Mouse (Mus musculus): ENCODE measurements around the gene Lrig2. TPM values are rescaled to one million over a fixed set of nuclear protein-coding genes. Genes with fewer than 3 reads are reported as not detected.
"Not testable (repeated sequence)": the region's sequence is repeated elsewhere in the genome, so short reads cannot be mapped to it uniquely, and the experiment has no call there.

Gene Lrig2
- polyA plus RNA-seq, 1 experiment from 2014 or later = 14.8 TPM

DNA sequence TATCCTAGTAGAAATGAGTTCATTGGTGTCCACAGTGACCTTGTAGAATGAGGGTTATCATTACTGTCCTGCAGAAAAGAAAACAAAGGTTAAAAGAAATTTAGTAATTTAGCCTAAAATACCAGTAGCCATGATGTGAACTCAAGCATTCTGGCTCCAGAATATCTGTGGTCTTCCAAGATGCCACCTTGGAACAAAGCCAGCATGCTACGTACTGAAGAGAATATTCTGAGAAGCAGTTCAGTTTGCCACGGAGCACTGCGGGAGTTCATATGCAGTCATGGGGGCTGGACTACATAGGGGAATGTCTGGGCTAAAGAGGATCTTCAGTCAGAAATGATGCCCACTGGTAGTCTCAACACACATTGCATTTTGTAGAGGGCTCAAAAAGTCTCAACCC lies 67.6 kb downstream of the Lrig2 start:
- H3K4me2 ChIP-seq = no peak overlapping the region
- no peak overlapping the region for H3K9ac ChIP-seq
- no peak overlapping the region for H3K27ac ChIP-seq
- H3K4me3 ChIP-seq (replicated peaks) = no peak overlapping the region
- H3K36me3 ChIP-seq = no peaks in the 10 kb centered on the region
- no peaks in the 10 kb centered on the region for H3K27me3 ChIP-seq (replicated peaks)
- ATAC-seq (ENCODE audit: insufficient read depth, low FRiP score, low read depth) = no peak
- WGBS = 86% methylated on average over 3 of the region's 3 CpGs
- H3K9me3 ChIP-seq = no peaks in the 10 kb centered on the region
- peaks cover 12% of the 10 kb centered on the region for H3K4me1 ChIP-seq

DNA sequence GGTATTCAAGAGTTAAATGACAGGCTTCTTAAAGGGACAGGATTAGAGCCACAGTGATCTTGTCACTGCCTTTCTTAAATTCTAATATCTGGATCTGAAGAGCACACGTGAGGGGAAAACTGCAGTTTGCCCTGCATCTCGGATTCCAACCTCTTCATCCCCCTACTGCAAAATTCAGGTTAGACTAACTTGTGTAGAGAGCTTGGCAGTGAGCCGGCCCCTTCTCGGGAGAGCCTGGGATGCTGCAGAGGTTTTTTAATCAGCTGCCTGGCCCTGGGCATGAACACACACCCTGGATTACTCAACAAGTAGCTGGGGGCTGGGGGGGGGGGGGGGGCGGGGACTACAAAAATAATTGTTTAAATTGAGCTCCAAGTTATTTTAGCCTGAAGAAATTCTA lies 69.4 kb downstream of the Lrig2 start:
- Histone ChIP-seq H3K27ac (no peak overlapping the region; the same call in 1 of the 2 replicates), H3K27me3 (replicated peaks) (no peaks in the 10 kb centered on the region), H3K9me3 (no peaks in the 10 kb centered on the region), H3K36me3 (no peaks in the 10 kb centered on the region), H3K9ac (no peak overlapping the region), H3K4me2 (peak overlapping the region; percentile 53), H3K4me3 (replicated peaks) (0 out of 2 replicates have a peak overlapping the region, but pooled peaks have one; percentile 2), H3K4me1 (peaks cover 12% of the 10 kb centered on the region)
- ATAC-seq (ENCODE audit: insufficient read depth, low FRiP score, low read depth) = 0 out of 2 replicates have a peak, but pooled peaks have one; percentile 21
- WGBS = 15% methylated on average over 5 of the region's 5 CpGs

DNA sequence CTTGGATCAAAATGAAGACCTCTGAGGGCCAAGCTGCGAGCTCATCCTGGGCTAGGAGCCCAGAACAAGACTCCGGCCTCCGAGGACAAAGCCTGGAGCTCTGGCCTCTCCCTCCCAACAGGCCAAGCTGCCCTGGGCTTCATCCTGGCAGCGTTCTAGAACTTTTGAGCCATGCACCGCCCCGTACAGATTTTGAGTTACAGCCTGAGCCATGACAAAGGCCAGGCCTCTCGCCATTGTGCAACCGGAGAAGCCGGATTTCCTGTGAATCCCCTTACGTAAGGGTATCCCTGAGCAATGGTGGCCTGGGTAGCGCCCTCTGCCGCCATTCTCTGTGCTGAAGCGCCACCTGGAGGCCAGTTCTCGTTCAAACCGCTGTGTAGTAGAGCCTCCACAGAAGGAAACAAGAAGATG lies 69.8 kb downstream of the Lrig2 start:
- H3K9me3 ChIP-seq = no peaks in the 10 kb centered on the region
- 4% methylated on average over 15 of the region's 15 CpGs for WGBS
- H3K9ac ChIP-seq = no peak overlapping the region
- H3K4me2 ChIP-seq = peak overlapping the region; percentile 53
- H3K36me3 ChIP-seq = no peaks in the 10 kb centered on the region
- peak; percentile 91 for ATAC-seq (ENCODE audit: insufficient read depth, low FRiP score, low read depth)
- peaks cover 12% of the 10 kb centered on the region for H3K4me1 ChIP-seq
- H3K27me3 ChIP-seq (replicated peaks) = no peaks in the 10 kb centered on the region
- peak overlapping the region; percentile 2; the same call in 1 of the 2 replicates for H3K4me3 ChIP-seq (replicated peaks)
- peak overlapping the region; percentile 72 for H3K27ac ChIP-seq

DNA sequence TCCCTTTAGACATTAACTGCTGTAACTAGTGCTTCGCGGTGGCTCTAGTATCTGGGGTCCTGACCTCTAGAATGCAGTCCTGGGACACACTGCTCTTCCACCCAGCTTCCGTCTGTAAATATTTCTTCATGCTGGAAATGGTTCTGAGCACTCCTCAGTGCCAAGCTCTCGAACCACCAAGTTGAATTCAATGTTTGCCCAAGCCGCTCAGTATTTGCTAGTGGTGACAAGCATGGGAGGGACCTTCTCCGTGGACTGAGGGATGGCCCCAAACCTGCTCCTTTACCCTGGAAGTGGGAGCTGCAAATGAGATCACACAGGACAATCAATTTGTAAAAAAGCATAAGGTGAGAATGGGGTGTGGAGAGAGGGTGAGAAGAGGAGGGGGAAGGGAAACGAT lies 70.3 kb downstream of the Lrig2 start:
- Histone ChIP-seq H3K9ac (no peak overlapping the region), H3K4me2 (peak overlapping the region; percentile 53), H3K36me3 (no peaks in the 10 kb centered on the region), H3K4me3 (replicated peaks) (no peak overlapping the region; the same call in 1 of the 2 replicates), H3K27me3 (replicated peaks) (no peaks in the 10 kb centered on the region), H3K27ac (peak overlapping the region; percentile 72), H3K4me1 (peaks cover 12% of the 10 kb centered on the region), H3K9me3 (no peaks in the 10 kb centered on the region)
- ATAC-seq (ENCODE audit: insufficient read depth, low FRiP score, low read depth) = peak; percentile 28
- WGBS = 55% methylated on average over 7 of the region's 7 CpGs

DNA sequence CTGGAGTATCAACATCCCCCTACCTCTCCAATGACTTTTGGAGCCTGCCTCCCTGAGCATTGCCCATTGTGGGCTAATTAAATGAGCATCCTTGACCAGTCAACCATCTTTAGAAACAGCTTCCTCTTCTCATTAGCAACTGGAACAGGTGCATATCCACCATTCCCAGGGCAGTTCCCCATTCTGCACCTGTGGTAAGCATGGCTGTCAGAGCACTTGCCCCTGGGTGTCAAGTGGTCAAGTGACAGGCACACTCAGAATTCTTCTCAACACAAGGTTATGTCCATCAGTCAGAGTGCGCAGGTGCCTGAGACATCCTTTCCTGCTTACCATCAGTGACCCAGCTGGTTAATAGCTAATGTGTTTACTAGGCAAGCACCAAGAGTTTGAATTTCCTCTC lies 72.9 kb downstream of the Lrig2 start:
- Histone ChIP-seq H3K4me1 (peaks cover 15% of the 10 kb centered on the region), H3K4me2 (no peak overlapping the region), H3K4me3 (replicated peaks) (no peak overlapping the region), H3K27me3 (replicated peaks) (no peaks in the 10 kb centered on the region), H3K9ac (no peak overlapping the region), H3K27ac (no peak overlapping the region), H3K36me3 (no peaks in the 10 kb centered on the region), H3K9me3 (no peaks in the 10 kb centered on the region)
- WGBS = 80% methylated on average over 1 of the region's 1 CpGs
- no peak for ATAC-seq (ENCODE audit: insufficient read depth, low FRiP score, low read depth)

DNA sequence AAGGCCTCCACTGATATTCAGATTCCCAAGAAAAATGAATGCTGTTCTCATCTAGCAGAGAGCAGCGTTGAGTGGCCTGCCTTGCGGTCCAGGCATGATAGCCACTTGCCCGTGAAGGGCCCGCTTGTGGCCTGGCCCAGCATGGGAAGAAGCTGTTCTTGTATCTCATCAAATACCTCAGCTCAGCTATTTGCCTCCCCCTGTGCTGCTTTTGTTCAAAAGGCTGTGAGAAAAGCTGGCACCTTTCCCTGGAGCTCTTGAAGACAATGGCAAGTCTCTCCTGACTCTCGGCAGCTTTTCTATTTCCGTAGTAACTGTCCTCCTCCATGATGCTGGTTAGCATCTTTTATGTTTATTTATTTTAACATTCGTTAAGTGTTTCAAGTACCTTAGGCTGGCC lies 74.1 kb downstream of the Lrig2 start:
- Histone ChIP-seq H3K4me2 (no peak overlapping the region), H3K27me3 (replicated peaks) (no peaks in the 10 kb centered on the region), H3K9ac (no peak overlapping the region), H3K9me3 (no peaks in the 10 kb centered on the region), H3K27ac (no peak overlapping the region), H3K4me1 (peaks cover 15% of the 10 kb centered on the region), H3K36me3 (no peaks in the 10 kb centered on the region), H3K4me3 (replicated peaks) (no peak overlapping the region)
- 79% methylated on average over 7 of the region's 7 CpGs for WGBS
- no peak for ATAC-seq (ENCODE audit: insufficient read depth, low FRiP score, low read depth)

DNA sequence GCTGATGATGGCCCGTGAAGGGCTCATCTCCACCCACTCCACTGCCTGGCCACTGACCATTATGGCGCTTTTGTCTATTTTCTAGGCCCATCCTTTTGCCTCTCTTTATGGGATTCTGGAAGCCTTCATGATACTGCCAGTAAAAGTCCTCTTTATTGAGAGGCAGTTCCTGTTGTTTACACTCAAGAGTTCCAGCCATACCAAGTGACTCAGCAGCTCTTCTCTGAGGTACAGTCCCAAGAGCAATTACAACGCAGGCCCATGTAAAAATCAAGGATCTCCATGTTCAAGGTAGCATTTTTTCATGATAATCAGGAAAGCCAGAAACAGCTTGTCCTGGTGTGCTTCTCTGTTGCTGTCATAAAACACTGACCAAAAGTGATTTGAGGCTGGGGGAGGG lies 75.8 kb downstream of the Lrig2 start:
- Histone ChIP-seq H3K36me3 (no peaks in the 10 kb centered on the region), H3K9ac (no peak overlapping the region), H3K4me1 (peaks cover 10% of the 10 kb centered on the region; the same call in 1 of the 2 replicates), H3K4me2 (no peak overlapping the region), H3K27me3 (replicated peaks) (no peaks in the 10 kb centered on the region), H3K27ac (no peak overlapping the region), H3K9me3 (no peaks in the 10 kb centered on the region), H3K4me3 (replicated peaks) (no peak overlapping the region)
- ATAC-seq (ENCODE audit: insufficient read depth, low FRiP score, low read depth) = no peak
- 88% methylated on average over 3 of the region's 3 CpGs for WGBS

DNA sequence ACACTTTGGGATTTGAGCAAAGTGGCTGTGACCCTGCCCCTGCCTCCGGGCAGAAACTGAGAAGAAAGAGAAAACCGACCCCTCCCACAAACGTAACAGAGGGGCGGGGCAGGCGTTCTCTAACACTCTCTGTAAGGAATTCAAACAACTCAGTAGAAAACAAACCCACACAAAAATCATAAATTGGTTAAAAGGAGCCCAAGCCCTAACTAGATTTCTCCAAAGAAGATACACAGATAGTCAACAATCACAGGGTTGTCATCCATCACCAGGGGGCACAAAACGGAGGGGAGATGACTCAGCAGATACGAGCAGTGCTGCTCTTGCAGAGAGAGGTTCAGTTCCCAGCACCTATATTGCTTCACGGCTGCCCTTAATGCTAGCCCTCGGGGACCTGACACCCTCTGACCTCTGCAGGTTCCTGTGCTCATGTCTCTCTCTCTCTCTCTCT lies 77.4 kb downstream of the Lrig2 start:
- peak overlapping the region; percentile 29 for H3K4me3 ChIP-seq (replicated peaks)
- peak overlapping the region; percentile 52 for H3K4me2 ChIP-seq
- no peak overlapping the region for H3K9ac ChIP-seq
- peak; percentile 45; the same call in 1 of the 2 replicates for ATAC-seq (ENCODE audit: insufficient read depth, low FRiP score, low read depth)
- no peaks in the 10 kb centered on the region for H3K9me3 ChIP-seq
- no peak overlapping the region for H3K27ac ChIP-seq
- no peaks in the 10 kb centered on the region for H3K36me3 ChIP-seq
- no peaks in the 10 kb centered on the region for H3K27me3 ChIP-seq (replicated peaks)
- WGBS = 3% methylated on average over 9 of the region's 9 CpGs
- peaks cover 11% of the 10 kb centered on the region; the same call in 1 of the 2 replicates for H3K4me1 ChIP-seq

DNA sequence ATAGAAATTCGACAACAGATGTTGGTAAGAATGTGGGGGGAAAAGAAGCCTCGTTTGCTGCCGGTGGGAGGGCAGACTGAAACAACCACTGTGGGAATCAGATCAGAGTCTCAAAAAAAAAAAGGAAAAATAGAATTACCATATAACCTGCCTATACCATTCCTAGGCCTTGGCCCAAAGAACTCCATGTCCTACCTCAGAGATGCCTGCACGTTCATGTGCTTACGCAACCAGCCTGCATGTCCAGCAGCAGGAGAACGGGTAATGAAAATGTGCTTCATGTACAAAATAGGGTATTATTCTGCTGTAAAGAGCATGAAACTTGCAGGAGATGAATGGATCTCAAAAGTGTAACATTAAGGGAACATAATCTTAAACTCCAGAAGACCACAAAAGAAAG lies 79.1 kb downstream of the Lrig2 start:
- Histone ChIP-seq H3K9me3 (no peaks in the 10 kb centered on the region), H3K27ac (no peak overlapping the region), H3K4me1 (peaks cover 11% of the 10 kb centered on the region; the same call in 1 of the 2 replicates), H3K27me3 (replicated peaks) (no peaks in the 10 kb centered on the region), H3K9ac (no peak overlapping the region), H3K4me3 (replicated peaks) (no peak overlapping the region), H3K4me2 (no peak overlapping the region), H3K36me3 (no peaks in the 10 kb centered on the region)
- WGBS = 70% methylated on average over 6 of the region's 6 CpGs
- no peak for ATAC-seq (ENCODE audit: insufficient read depth, low FRiP score, low read depth)

DNA sequence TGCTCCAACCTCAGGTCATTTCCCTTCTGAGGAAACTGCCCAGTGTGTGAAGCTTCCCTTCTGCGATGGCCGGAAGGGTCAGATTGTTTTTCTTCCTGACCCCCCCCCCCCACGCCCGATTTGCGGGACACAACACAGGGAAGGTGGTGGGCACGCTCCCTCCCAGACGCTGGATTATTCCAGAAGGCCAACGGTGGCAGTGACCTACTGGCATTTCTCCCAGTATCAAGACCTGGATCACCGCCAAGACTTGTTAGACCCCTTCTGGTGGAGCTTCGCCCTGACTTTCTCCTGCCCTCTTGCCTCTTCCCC lies 79.9 kb downstream of the Lrig2 start:
- Histone ChIP-seq H3K27ac (peak overlapping the region; percentile 18; the same call in 1 of the 2 replicates), H3K36me3 (no peaks in the 10 kb centered on the region), H3K9ac (no peak overlapping the region), H3K27me3 (replicated peaks) (no peaks in the 10 kb centered on the region), H3K9me3 (no peaks in the 10 kb centered on the region), H3K4me1 (peaks cover 11% of the 10 kb centered on the region; the same call in 1 of the 2 replicates), H3K4me2 (no peak overlapping the region), H3K4me3 (replicated peaks) (no peak overlapping the region)
- ATAC-seq (ENCODE audit: insufficient read depth, low FRiP score, low read depth) = peak; percentile 43; the same call in 1 of the 2 replicates
- 25% methylated on average over 10 of the region's 10 CpGs for WGBS

DNA sequence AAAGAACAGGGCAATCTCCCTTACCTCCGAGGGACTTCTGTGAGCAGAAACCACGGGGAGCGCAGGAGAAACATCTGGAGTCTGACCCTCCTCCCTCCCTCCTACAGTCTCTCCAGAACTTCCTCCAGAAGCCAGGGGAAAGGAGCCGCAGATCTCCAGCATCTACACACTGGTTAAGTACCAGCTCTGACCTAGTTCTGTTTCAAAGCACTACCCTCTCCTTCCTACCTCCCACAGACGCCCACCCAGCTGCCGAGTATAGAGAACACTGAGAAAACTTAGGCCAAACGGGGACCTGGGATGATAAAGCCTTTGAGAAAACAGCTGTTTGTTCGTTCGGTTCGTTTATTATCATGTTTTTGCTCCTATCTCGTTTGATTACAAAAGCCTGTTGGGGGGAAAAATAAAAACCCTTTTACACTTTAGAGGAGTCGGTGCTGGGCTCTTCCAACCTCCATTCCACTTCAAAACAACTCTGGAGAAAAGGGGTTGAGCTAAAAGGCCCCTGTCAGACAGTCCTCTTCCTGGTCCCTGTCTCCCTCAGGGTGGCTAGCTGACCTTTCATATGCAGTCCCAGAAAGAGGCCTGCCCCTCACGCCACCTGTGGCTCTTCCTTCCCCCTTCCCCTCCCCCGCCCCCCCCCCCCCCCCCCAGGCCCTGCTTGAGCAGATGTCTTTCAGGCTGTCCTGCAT lies 80.4 kb downstream of the Lrig2 start:
- Histone ChIP-seq H3K4me1 (peaks cover 11% of the 10 kb centered on the region; the same call in 1 of the 2 replicates), H3K4me3 (replicated peaks) (no peak overlapping the region), H3K4me2 (no peak overlapping the region), H3K9me3 (no peaks in the 10 kb centered on the region), H3K27me3 (replicated peaks) (no peaks in the 10 kb centered on the region), H3K27ac (0 out of 2 replicates have a peak overlapping the region, but pooled peaks have one; percentile 22), H3K9ac (no peak overlapping the region), H3K36me3 (no peaks in the 10 kb centered on the region)
- no peak for ATAC-seq (ENCODE audit: insufficient read depth, low FRiP score, low read depth)
- WGBS = 24% methylated on average over 13 of the region's 14 CpGs

DNA sequence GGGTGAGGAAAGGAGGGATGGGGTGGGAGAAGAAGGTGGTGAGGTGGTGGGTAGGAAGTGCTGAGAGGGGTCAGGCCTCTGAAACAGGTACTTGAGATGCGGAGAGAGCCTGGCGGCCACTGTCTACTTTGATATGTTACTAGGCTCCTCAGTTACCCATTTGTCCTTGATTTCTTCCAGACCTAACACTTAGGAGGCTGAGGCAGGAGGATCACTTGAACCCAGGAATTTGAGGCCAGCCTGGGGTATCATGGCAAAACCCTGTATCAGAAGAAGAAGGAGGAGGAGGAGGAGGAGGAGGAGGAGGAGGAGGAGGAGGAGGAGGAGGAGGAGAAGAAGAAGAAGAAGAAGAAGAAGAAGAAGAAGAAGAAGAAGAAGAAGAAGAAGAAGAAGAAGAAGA lies 84.4 kb downstream of the Lrig2 start:
- H3K9me3 ChIP-seq; H3K4me2 ChIP-seq; H3K4me1 ChIP-seq; ATAC-seq (ENCODE audit: insufficient read depth, low FRiP score, low read depth); H3K27ac ChIP-seq; H3K36me3 ChIP-seq; H3K9ac ChIP-seq; H3K4me3 ChIP-seq (replicated peaks); H3K27me3 ChIP-seq (replicated peaks): not testable (repeated sequence)
- 95% methylated on average over 2 of the region's 2 CpGs for WGBS

Measured in stomach, embryonic 15.5 days (tissue).